Mouse (Mus musculus) megakaryocyte progenitor cell, adult 5-6 weeks (primary cell): ENCODE data around the gene Ppara. TPM values are rescaled to one million over a fixed set of nuclear protein-coding genes. Genes with fewer than 3 reads are reported as not detected.

Source experiments
- ATAC-seq: replicated peaks from 2 replicates; pipeline ENCODE4 v1.8.0; 2016; ENCODE audit warnings: mild to moderate bottlenecking, moderate TSS enrichment, inconsistent platforms; ENCODE audit not compliant: poor library complexity
- total RNA-seq, 2 experiments: library from RNA; stranded (forward) in 1 of 2; stranded (reverse) in 1 of 2; fragments of 157-497, 149-512 nt in 1 of 2; fragments of 200-1000 nt in 1 of 2; gene quantifications; 2 replicates each; pipeline versions ENCODE4 v1.2.3 to v1.2.4; 2015 to 2017

The Ppara gene
- total RNA-seq, 2 experiments from 2014 or later: not detected

GRCm38 (mm10) chr15:85832599-85832998 lies 97.8 kb downstream of the Ppara start:
- ATAC-seq: peak; percentile 7; the same call in 1 of the 2 replicates

- ATAC-seq: 0 out of 2 replicates have a peak, but pooled peaks have one; percentile 32
Measured at GRCm38 (mm10) chr15:85835335-85835734, 100.6 kb downstream of the Ppara start.

- ATAC-seq: no peak
Measured at GRCm38 (mm10) chr15:85836887-85837286, 102.1 kb downstream of the Ppara start.

- ATAC-seq: peak; percentile 75
Measured at GRCm38 (mm10) chr15:85840983-85841382, 106.2 kb downstream of the Ppara start.

- ATAC-seq: peak; percentile 55; the same call in 1 of the 2 replicates
Measured at GRCm38 (mm10) chr15:85841796-85842360, 107.1 kb downstream of the Ppara start.

GRCm38 (mm10) chr15:85845071-85845470 lies 110.3 kb downstream of the Ppara start:
- no peak for ATAC-seq

GRCm38 (mm10) chr15:85851656-85852392 lies 117.0 kb downstream of the Ppara start:
- peak; percentile 69; the same call in 1 of the 2 replicates for ATAC-seq

Other genes starting within 250 kb of the Ppara start
- not detected in 2 replicates for gene 7530416G11Rik, start 231.8 kb upstream of the Ppara start, total RNA-seq (2015)
- not detected in 2 replicates for gene 7530416G11Rik, start 231.8 kb upstream of the Ppara start, total RNA-seq (2017)
- not detected in 2 replicates for gene Wnt7b, start 152.5 kb upstream of the Ppara start, total RNA-seq (2015)
- gene Wnt7b, start 152.5 kb upstream of the Ppara start, total RNA-seq (2017): not detected in 2 replicates
- 10.9 and 17.1 TPM in 2 replicates for gene Cdpf1, start 76.7 kb downstream of the Ppara start, total RNA-seq (2015)
- 15.2 and 15.5 TPM in 2 replicates for gene Cdpf1, start 76.7 kb downstream of the Ppara start, total RNA-seq (2017)
- gene Pkdrej, start 86.8 kb downstream of the Ppara start, total RNA-seq (2015): 0.05 TPM in 2 replicates
- gene Pkdrej, start 86.8 kb downstream of the Ppara start, total RNA-seq (2017): 0.07 TPM in 1 of 2 replicates, not detected in the other
- gene Ttc38, start 97.3 kb downstream of the Ppara start, total RNA-seq (2015): 1.9 and 2.4 TPM in 2 replicates
- 2.4 and 3.3 TPM in 2 replicates for gene Ttc38, start 97.3 kb downstream of the Ppara start, total RNA-seq (2017)
- gene Gtse1, start 124.8 kb downstream of the Ppara start, total RNA-seq (2015): 15.3 and 18.1 TPM in 2 replicates
- gene Gtse1, start 124.8 kb downstream of the Ppara start, total RNA-seq (2017): 16.9 and 18.6 TPM in 2 replicates
- gene Trmu, start 144.3 kb downstream of the Ppara start, total RNA-seq (2015): 7.4 and 7.6 TPM in 2 replicates
- gene Trmu, start 144.3 kb downstream of the Ppara start, total RNA-seq (2017): 22.6 and 24.7 TPM in 2 replicates